Mouse (Mus musculus) hematopoietic stem cell, adult 5-6 weeks (primary cell): ENCODE data around the gene Scaf1. TPM values are rescaled to one million over a fixed set of nuclear protein-coding genes. Genes with fewer than 3 reads are reported as not detected.

Experiments
- ATAC-seq, 2 experiments: fragments of 125-278 bp in 1 of 2; replicated peaks in 1 of 2; 2 replicates each; pipeline ENCODE4 v1.8.0; 2016 to 2017; ENCODE audit warnings: inconsistent platforms in 2 of 2, mild to moderate bottlenecking in 2 of 2, moderate number of reproducible peaks in 2 of 2, low read depth in 1 of 2, moderate TSS enrichment in 1 of 2; ENCODE audit not compliant: low FRiP score in 2 of 2, poor library complexity in 2 of 2, severe bottlenecking in 2 of 2, insufficient read depth in 1 of 2, low TSS enrichment in 1 of 2
- total RNA-seq: library from RNA; stranded (forward); fragments of 172-1452, 232-1000 nt; gene quantifications from 2 replicates; pipeline ENCODE4 v1.2.3, GENCODE M21; 2017

Scaf1 gene
- total RNA-seq, 1 experiment from 2014 or later, result 11.3 TPM

DNA sequence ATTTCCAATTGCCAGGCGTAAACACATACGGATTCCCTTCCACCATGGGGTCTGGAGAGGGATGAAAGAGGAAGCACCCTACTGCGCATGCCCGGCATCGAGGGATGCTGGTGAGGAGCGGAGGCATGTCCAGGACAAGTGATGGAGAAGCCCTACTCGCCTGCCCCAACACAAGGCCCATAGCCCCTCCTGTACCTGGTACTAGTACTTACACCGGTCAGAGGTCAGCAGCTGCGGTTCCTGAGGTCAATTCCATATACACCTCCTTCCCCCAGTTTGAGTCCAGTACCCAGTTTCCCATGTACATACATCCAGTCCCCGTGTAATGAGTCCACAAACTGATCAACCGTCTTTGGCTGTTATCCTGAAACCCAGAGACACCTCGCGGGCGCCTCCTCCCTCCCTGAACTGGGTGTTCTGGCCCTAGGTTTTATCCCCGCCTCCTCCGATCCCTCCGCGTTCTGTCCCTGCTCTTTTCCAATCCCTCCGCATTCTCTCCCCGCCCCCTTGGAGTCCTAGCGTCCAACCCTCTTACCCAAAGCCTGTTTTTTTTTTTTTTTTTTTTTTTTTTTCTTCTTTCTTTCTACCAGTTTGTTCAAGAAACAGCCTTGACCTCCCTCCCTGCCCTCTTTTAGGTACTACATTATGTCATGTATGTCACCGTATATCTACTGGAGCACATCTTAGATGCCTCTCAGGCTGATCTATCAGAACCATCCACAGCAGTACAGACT, 41.6 kb downstream of the Scaf1 start, which contains the start of gene Cpt1c:
Gene Cpt1c, minus strand, starts transcription at position 469 of the 734 bp plus-strand sequence.
- 0 out of 4 replicates have a peak, but pooled peaks of 1 of the 2 experiments have one; percentile 24 for ATAC-seq

DNA sequence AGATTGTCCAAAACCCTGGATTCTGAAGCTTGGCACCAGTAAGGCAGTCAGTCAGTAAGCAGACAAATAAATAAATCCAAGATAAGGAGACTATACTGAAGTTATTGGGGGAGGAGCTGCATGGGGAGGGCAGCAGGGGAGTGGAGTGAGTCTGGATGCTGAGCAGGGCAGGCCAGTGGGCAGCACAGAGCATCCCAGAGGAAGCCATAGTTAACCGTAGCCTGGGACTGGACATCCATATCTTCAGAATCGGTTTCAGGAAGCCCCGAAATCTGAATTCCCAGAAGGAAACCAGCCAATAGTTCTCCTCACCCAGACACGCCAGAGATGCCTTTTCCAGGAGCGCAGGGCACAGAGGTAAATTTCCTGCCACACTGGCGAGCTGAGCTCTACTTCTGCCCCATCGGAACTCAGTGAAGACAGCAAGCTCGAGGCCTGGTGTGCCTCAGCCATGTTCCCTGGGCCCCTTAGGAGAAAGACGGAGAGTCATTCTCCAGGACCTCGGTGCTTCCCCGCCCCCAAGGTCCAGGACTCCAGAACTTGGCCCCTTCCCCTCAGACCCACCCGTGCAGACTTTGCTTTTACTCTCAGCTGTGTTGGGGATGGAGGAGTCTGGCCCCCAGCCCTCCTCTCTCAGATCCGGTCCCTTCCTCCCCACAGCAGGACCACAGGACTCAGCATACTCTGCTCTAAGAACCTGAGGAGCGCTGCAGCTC, 42.6 kb downstream of the Scaf1 start:
- no peak for ATAC-seq

DNA sequence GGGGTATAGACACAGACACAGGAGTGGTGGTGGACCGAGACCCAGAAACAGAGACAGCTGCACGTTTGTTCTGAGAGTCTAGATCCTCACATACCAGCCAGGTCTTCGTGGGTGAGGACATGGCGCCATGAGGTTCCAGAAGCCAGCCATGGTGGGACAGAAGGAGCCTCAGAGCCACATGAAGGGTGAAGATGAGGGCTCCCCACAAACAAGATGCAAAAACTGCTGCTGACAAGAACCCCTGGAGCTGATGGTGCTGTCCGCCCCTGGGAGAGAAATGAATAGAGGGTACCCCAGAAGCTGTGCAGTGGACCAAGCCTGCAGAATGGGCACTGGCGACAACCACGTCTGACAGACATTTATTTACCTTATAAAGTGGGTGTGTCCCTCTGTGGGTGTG, 45.0 kb downstream of the Scaf1 start:
- ATAC-seq, result no peak

DNA sequence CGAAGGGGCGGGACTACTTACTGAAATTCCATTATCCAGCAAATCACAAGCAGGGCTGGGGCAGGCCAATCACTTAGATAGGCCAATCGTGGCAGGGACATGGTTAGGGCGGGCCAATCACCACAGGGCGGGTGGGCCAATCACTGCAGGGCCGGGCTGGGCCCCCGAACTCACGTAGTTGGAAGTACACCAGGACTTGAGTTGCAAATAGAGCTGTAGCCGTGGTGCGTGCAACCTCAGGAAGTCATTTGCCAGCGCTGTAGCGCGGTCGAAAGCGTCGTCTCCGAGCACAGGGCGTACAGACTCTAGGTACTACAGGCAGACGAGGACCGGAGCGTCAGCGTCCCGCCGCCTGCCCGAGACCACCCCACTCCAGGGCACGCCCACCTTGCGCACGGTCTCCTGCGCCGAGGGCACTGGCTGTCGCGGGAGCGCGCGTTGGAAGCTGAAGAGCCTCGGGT, 45.9 kb downstream of the Scaf1 start:
- peak; percentile 84 to 86 for ATAC-seq

DNA sequence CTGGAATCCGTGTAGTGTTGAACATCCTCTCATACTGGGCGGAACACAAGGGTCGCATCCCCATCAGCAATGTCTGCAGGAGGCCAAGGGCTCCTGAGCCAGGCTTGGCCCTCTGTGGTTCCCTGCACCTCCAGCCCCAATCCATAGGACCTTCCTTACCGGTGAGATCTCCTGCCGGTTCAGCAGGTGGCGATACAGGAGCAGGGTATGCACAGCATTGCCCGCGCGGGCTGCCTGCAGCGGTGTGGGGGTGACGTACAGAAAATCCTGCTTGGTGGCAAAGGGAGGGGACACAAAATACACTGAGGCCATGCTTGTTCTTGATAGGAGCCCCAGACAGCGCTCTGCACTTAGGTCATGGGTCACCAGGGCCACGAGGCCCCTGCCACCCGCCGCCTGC, 49.5 kb downstream of the Scaf1 start:
- ATAC-seq, result no peak

DNA sequence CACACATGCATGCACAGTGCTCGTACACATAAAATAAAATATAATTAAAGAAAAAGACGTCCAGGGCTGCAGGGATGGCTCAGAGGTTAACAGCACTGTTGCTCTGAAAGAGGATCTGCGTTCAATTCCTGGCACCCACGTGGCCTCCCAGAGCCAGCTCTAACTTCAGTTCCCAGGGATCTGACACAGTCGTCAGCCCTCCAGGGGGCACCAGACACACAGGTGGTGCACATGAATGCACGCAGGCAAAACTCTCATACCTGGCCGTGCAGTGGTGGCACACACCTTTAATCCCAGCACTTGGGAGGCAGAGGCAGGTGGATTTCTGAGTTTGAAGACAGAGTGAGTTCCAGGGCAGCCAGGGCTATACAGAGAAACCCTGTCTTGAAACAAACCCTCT, 50.2 kb downstream of the Scaf1 start:
- no peak for ATAC-seq

DNA sequence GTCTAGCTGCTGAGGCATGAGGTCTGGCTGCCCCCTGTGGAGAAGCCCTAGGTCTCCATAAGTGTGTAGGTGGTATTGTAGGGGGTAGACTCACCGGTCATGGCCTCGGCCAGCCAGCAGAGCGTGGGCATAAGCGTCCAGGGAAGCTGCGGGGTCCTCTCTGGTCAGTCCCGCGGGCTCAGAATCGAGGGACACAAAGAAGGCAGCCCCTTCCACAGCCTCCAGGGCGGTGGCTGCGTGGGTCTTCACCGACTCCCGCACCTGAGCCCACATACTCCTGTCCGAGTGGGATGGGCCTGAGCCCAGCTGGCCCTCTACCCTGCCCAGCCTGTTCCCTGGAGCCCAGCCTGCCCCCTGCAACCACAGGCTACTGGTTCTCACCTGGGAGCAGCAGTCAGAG, 51.2 kb downstream of the Scaf1 start:
- ATAC-seq, result no peak

DNA sequence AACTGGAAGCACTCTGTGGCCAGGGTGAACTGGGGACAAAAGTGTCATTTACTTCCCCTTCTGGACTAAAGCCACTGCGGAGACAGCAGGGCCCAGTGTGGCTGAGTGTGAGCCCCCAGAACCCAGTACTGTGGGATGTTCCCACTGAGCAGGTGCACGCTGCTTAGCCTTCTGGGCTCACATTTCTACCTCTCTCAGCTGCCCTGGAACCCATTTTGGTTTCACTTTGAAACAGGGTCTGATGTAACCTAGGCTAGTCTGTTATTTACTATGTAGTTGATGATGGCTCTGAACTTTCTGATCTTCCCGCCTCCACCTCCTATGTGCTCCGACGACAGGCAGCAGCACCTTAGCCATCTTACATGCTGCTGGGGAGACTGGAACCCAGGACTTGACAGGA, 53.3 kb downstream of the Scaf1 start:
- ATAC-seq, result no peak

DNA sequence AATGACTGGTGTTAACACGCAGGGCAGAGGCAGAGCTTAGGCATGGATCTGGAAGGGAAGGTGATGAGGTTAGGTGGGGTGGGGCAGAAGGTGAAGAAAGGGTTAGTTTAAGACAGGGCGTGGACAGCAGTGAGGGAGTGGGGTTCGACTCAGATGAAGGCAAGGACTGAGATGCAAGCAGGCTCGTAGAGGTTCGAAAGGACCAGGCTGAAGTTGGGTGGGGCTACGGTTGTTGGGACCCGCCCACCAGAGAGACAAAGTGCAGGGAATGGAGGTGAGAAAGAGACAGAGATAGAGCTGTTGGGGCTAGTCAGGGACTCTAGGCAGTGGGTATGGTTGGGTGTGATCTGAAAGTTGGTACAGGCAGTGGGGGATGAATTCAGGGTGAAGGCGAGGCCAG, 53.8 kb downstream of the Scaf1 start:
- no peak for ATAC-seq

DNA sequence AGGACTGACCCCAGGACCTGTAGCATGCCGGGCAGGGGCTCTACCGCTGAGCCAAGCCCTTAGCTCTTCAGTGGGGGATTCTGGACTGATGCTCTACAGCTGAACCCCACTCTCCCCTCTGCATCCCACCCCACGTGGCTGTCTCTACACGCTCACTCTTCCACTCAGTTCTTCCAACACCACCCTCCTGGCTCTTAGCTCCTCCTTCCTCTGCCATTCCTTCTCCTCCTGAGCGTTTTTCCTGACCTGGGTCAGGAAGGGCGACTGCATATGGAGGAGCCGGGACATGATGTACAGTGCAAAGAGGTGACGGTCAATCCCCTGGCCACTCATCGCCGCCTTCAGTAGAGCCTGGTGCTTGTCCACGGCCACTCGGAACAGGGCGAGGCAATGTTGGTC, 55.7 kb downstream of the Scaf1 start:
- ATAC-seq, result no peak

DNA sequence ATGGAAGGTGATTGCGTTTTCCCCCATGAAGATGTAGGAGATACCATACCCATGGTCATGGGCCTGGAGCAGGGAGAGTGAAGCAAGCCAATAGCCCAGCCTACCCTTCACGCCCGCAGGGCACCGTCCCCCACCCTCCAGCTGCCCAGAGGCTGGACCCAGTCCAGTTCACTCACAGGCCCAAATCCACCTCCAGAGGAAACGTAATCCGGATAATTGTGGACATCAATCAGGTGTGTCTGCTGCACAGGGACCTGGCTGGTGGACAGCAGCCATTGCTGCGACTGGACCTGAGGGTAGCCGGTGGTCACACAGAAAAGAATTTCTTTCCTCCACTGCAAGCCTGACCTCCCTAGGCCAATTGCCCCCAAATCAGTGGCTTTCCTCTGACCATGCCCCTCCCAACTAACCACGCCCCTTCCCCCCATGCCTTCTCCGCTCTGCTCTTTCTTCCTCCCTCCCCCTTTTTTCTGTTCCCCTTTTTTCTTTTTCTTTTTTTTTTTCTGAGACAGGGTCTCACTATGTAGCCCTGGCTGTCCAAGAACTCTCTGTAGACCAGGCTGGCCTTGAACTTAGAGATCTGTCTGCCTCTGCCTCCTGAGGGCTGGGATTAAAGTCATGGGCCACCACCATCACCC, 56.2 kb downstream of the Scaf1 start:
- no peak for ATAC-seq

DNA sequence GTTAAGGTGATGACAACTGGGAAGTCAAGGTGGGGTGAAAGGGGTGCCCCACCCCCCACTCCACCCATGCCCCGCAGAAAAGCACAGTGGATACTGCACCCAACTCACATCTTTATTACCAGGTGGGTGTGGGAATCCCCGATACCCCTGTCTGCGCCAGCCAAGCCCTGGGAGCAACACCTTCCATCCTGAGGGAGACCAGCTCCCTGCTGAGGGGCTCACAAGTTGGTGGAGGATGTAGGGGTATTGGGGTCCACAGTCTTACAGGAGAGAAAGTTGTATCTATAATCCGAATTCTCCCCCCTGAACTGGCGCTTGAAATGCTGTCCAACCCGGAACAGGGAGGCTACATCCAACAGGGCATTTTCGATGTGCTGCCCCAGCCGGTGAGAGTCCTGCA, 56.9 kb downstream of the Scaf1 start:
- no peak for ATAC-seq

DNA sequence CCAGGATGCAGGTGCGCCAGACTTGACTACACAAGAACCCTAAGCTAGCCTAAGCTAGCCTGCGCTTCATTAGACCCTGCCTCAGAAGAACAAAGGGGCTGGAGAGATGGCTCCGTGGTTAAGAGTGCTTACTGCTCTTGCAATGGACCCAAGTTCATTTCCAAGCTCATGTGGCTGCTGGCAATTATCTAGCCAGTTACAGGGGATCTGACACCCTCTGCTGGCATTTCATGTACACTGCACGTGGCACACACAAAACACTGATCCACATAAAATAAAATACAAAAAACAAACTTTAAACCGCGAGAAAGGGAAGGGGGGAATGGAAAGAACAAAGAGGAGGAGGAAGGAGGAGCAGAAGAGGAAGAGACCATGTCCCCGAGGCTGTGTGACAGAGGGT, 58.0 kb downstream of the Scaf1 start:
- peak in 1 of 2 experiments; percentile 53; a peak in 1 of 4 replicates for ATAC-seq

DNA sequence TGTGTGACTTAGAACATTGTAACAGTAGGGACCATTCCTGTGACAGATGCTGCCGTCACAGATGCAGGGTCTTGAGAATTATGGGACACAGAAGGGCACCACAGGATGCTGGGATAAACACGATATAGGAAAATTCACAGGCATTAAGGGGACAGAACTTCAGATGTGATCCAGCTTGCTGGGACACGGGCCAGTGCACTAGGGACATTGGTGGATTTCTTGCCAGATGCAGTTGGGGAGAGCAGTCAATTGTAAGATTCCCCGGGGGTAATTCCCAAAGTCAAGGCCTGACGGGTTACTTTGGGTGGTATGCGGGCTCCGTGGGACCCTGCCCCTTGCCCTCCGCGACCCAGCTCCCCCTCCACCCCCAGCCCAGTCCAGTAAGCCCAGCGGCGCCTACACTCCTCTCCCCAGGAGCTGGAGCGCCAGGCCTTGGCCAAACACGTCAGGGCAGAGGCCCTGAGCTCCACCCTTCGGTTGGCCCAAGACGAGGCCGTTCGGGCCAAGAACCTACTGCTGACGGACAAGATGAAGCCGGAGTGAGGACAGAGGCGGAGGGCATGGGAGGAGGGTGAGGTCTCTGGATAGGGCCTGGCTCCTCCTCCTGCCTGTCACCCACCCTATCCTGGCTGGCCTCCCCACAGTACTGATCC, 58.9 kb downstream of the Scaf1 start:
- ATAC-seq, result no peak

DNA sequence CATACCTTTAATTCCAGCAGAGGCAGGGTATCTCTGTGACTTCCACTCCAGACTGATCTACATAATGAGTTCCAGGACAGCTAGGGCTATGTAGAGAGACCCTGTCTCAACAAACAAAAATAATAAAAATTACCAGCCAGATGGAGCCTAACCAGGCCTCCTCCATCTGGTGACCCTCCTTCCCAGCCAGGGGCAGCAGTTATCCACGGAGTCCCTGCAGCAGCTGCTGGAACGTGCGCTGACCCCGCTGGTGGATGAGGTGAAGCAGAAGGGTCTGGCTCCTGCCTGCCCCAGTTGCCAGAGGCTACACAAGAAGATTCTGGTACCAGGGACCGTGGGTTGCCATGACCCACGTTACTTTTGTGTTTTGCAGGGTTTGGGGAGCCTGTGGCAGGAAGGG, 59.9 kb downstream of the Scaf1 start:
- ATAC-seq, result no peak

DNA sequence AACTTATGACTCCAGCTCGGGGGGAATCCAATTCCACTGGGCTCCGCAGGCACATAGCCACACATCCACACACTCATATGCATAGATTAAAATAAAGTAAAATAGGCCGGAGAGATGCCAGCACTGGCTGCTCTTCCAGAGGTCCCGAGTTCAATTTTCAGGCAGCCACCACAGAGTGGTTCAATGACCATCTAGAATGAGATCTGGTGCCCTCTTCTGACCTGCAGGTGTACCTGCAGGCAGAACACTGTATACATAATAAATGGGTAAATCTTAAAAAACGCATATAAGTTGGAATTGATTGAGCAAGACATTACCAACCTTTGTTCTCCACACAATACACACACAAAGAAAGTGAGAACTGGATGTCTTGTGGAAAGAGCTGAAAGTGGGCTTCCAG, 60.5 kb downstream of the Scaf1 start:
- no peak for ATAC-seq

DNA sequence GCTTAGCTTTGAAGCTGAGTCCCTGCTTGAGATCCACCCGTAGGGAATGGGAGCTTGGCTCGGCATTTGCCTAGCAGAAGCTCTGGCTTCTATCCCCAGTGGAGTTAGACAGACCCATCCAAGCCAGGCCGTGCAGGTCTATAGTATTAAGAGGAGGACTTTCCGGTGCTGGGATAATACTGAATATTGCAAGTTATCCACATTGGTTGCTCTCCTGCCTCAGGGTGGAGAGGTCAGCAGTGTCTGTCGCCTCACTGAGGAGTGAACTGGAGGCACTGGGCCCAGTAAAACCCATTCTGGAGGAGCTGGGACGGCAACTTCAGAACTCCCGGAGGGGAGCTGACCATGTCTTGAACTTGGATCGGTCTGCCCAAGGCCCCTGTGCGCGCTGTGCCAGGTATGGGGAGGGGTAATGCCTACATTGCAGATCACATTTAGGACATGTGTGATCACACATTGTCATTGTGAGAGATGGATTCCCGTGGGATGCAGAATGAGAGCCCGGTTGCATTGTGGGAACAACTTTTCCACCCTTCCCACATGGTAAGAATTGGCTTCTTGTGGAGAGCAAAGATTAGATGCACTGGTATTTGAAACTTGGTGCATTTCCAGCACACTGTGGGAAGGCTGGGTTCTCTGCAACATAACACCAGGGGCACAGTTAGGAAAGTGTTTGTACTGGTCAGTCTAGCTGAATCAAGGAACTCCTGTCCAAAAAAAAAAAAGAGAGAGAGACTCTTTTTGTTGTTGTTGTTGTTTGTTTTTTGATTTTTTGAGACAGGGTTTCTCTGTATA, 61.9 kb downstream of the Scaf1 start:
- ATAC-seq, result no peak
